Mouse (Mus musculus) frontal cortex, postnatal 36 days (tissue): ENCODE data around the gene Kctd14.
A peak's percentile ranks its signal among the peaks of the same experiment; 100 is the strongest.

Experiments used
- DNase-seq, 2 experiments: peaks; one replicate each; pipeline ENCODE4 v3.0.0; 2022; ENCODE audit warnings: low spot score in 2 of 2

The Kctd14 gene

DNA sequence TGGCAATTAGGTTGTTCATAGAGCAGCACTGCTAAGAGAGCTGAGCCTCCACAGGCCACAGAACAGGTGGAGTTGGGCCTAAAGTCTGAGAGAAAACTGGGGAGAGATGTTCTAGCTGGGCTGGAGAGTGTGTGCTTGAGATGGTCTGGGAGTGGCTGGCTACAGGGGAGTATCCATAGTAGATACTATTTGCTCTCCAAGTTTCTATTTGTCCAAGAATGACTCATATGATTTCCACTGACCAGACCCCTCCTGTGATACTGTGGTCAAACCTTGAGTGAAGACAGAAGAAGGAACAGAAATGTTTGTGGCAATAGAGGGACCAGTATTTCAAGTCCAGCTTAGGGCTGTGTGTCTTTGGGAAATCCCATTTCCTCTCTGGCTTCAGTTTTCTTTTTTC is 12.1 kb upstream of the Kctd14 start:
- no peak for DNase-seq

DNA sequence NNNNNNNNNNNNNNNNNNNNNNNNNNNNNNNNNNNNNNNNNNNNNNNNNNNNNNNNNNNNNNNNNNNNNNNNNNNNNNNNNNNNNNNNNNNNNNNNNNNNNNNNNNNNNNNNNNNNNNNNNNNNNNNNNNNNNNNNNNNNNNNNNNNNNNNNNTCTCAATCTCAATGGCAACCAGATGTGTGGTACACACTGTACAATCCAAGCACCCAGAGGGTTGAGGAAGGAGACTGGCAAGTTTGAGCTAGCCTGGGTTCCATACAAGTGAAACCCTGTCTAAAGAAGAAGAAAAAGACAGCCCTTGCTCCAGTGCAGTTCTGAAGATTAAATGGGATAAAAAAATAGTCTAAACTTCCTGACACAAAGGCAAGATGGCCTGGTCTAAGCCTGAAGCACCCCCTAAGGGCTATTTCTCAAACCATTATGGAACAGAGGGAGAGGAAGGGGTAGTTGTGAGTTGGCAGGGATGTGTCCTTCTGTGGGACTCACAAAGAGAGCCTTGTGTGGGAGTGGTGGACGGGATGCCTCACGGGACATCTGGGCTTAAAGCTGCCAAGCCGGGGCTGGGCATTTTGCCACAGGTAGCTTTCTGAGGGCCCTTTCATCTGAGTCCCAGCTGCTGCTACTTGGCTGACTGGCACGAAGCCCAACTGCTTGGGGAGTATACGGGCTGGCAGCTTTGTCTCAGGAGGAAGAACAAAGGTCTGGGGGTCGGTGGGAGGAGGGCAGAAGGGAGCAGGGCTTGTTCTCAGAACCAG is 4.8 kb upstream of the Kctd14 start:
- DNase-seq = peak; percentile 87 to 90

DNA sequence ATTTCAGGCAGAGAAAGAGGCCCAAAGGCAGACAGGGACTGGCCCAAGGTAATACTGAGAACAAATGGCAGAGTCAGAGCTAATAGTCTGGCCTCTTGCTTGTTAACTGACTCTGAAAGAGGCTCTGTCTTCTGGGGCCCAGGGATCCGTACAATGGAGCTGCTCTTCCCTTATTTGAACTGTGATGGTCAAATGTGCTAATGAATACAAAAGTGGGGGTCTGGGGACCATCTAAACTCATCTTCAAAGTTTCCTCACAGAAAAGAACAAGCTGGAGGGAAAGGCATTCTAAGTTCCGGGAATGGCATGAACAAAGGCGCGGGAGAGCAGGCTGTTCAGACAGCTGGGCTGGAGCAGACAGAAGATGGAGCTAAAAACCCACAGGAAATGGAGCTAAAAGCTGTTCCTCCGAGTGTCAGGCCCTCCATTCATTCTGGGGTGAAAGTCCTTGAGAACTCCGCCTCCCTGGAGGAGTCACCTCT is 4.0 kb upstream of the Kctd14 start:
- DNase-seq = peak in 1 of 2 experiments; percentile 24

DNA sequence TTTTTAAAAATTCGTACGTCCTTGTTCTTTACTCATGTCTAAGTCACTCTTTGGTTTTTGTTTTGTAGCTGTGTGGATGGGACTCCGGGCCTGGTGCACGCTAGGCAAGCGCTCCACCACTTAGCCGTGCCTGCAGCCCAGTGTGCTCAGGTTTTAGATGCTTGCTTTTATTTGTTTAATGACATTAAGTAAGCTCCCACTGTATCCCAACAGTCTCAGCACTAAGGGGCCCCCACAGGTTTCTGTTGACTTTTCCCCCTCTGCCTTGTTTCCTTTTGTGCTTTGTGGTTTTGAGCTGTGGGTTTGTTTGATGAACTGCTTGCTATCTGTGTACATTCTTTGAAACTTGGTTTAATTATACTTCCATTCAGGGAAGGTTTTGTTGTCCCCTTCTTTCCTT is 1.1 kb downstream of the Kctd14 start:
- no peak for DNase-seq

DNA sequence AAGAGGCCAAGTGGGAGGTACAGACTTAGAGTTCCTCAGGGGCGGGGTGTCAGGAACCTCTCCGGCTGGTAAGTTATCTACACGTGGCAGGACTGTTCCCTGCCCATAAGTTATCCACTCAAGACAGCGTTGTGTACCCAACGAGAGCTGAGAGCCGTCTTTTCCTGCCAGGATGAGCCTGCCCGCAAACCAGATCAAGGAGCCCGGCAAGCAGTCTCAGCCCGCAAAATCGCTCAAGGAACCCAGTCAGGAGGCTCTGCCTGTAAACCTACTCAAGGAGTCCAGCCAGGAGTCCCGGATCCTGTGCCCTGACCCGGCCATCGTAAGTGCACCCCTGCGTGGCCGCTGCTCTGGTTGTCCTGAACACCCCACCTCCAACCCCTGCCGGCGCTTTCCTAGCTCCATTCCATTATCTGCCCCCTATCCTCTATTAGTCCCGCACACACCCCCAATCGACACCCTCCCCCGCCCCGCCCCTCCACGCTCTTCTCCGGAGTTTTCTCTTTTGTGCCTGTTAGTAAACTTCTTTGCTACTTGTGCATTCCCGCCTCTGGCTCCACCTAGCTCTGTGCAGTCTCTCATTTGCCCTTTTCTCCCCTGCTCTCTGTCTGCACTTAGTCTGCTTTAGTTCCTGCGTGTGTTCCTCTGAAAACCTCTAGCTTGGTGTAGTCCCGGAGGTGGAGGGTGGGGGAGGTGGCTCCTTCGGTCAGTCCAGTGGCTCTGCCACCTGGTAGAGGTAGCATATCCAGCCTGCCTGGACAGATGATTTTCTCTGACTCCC is 2.2 kb downstream of the Kctd14 start:
- no peak for DNase-seq

GRCm38 (mm10) chr7:97454795-97455194 is 3.7 kb downstream of the Kctd14 start:
- DNase-seq = no peak

DNA sequence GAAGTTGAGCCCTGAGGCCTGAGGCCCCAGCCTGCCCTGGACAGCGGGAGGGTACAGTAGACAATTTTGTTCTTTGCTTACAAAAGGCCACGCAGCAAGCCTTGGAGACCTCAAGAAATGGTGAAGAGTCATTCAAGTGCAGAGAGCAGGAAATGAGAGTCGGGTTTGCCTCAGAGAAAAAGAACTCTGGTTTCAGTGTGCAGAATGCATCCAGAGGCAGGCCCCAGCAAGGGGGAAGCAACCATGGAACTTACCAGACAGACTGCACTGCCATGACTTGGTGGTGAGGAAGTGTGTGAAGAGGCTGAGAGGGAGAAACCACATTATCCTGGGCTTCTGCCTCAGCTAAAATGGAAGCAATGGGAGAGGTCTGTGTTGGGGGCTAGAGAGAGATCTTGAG is 4.5 kb downstream of the Kctd14 start:
- no peak for DNase-seq

DNA sequence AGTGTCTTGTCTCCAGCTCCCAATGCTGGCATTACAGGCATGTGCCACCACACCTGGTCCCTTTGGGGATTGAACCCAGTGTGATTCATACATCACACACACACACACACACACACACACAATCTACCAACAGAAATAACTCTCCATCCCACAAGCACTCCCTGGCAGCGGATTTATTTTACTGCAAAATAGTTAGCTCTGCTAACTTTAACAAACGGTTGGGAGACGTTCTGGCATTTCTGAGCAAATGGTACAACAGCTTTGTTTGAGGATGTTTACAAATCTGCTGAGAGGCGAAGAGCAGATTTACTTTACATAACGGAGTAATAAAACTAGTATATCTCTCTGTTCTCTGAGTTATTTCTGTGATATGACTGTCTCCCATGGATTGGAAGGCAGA is 21.9 kb downstream of the Kctd14 start:
- peak in 1 of 2 experiments; percentile 29 for DNase-seq

DNA sequence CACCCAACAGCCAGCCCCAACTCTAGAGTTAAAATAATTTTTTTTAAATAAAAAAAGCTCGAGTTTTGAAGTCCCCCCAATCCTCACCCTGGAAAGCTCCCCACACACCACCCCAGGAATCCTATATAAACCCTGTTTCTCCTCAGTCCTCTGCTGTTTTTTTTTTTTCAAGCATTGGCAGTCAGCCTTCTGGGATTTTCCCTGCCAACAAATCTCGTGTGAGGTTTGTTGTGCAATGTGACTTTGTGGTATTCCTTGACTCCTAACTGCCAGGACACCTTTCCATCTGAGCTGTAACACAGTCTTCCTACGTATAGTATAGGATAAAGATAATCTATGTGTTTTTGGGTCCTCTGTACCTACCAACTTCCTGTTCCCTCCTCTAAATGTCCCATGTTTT is 28.2 kb downstream of the Kctd14 start:
- DNase-seq = no peak

DNA sequence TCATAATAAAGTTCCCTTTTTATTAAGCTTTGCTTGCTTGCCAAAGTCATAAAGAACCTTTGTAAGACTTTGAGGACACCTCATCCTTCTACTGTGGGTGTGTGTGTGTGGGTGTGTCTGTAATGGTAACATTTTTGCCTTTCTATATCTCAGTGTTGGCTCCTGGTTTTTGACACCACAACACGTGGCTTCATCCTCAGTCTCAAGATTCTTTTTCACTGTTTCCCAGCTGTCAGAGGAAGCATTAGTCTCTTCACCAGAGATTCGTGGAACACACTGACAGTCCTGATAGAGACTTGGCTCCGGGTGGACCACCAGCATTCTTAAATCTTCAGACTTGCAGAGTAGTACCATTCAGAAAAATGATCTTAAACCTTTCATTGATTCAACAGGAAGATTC is 29.2 kb downstream of the Kctd14 start:
- peak in 1 of 2 experiments; percentile 4 for DNase-seq

DNA sequence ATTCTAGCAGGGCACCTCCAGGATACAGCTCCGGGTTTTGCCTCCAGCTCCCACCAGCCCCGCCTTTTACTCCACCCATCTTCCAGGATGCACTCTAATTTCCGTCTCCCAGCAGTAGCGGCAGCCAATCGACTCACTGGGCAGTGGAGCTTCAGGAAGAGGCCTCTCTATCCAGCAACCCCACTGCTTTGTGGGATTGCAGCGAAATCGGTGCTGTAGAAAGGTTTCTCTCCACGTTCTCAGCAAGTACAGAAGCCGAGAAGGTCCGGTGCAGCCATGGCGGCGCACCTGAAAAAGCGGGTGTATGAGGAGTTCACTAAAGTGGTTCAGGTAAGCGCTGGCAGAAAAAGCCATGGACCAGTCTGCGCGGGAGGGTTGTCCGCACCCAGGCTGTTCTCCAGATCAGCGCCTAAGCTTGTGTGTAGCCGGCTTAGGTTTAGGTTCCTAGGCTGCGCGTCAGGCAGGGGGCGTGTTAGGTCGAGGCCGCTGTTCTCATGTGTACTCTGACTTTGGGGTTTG is 29.8 kb downstream of the Kctd14 start, which contains the start of gene Ints4:
Gene Ints4, plus strand, starts transcription at position 136 of the 519 bp plus-strand sequence.
- peak; percentile 91 to 95 for DNase-seq

- no peak for DNase-seq
Measured at GRCm38 (mm10) chr7:97483378-97483777, 32.3 kb downstream of the Kctd14 start.

GRCm38 (mm10) chr7:97491157-97491556 is 40.0 kb downstream of the Kctd14 start:
- DNase-seq = no peak

- no peak for DNase-seq
Measured at GRCm38 (mm10) chr7:97492420-97492819, 41.3 kb downstream of the Kctd14 start.

DNA sequence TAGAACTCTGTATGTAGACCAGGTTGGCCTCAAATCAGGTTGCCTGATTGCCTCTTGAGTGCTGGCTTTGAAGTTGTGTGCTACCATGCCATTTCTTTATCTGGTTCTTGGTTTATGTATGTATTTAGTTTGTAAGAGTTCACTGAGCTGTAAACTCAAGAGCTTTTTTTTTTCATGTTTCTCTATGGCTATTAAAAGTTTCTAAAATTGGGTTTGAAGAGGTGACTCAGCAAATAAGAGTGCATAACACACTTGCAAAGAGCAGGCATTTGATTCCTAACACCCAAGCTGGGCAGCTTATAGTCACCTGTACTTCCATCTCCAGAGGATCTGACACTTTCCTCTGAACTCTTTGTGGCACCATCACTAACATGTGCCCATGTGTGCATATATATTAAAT is 43.9 kb downstream of the Kctd14 start:
- no peak for DNase-seq

GRCm38 (mm10) chr7:97500555-97501209 is 49.6 kb downstream of the Kctd14 start:
- DNase-seq = no peak
